Mouse (Mus musculus) neutrophil, adult 83 days (primary cell): ENCODE measurements around the gene Ccl19. TPM values are rescaled to one million over a fixed set of nuclear protein-coding genes. Genes with fewer than 3 reads are reported as not detected.

ENCODE experiments used
- total RNA-seq, 2 experiments: library from RNA; stranded (reverse); gene quantifications; one replicate each; pipeline ENCODE4 v1.2.4; 2023

The Ccl19 gene
- total RNA-seq = not detected

GRCm38 (mm10) chr4:42756477-42756876 lies at the start of gene Ccl19:
Gene Ccl19 (minus strand): TSS chr4:42756577.

GRCm38 (mm10) chr4:42773893-42774292 lies 17.5 kb upstream of the Ccl19 start, which contains the start of gene Ccl21a:
Gene Ccl21a (minus strand): TSS chr4:42773993.

GRCm38 (mm10) chr4:42735245-42735644 lies 21.1 kb downstream of the Ccl19 start, which contains the start of gene 4930578G10Rik:
Gene 4930578G10Rik (plus strand): TSS chr4:42735545.

Other genes with a start within 250 kb of the Ccl19 start
- gene Fam205a2, start 228.4 kb downstream of the Ccl19 start, total RNA-seq = not detected
- not detected for gene Gm10591, start 144.4 kb downstream of the Ccl19 start, total RNA-seq
- gene Gm2564, start 126.9 kb downstream of the Ccl19 start, total RNA-seq = not detected
- not detected for gene Ccl27b, start 101.3 kb downstream of the Ccl19 start, total RNA-seq
- not detected for gene Il11ra2, start 94.7 kb downstream of the Ccl19 start, total RNA-seq
- gene 4930578G10Rik, start 21.0 kb downstream of the Ccl19 start, total RNA-seq = not detected
- gene Ccl21a, start 17.4 kb upstream of the Ccl19 start, total RNA-seq = not detected
- not detected for gene Fam205a1, start 97.3 kb upstream of the Ccl19 start, total RNA-seq
- not detected for gene Gm12394, start 100.2 kb upstream of the Ccl19 start, total RNA-seq
- gene Fam205c, start 117.7 kb upstream of the Ccl19 start, total RNA-seq = not detected
- gene Phf24, start 160.1 kb upstream of the Ccl19 start, total RNA-seq = not detected
- 1 to 10 TPM; 4.1 to 5.1 TPM for gene Dnajb5, start 193.2 kb upstream of the Ccl19 start, total RNA-seq
- not detected for gene 1700022I11Rik, start 213.0 kb upstream of the Ccl19 start, total RNA-seq
- gene Vcp, start 243.9 kb upstream of the Ccl19 start, total RNA-seq = 100 to 1,000 TPM in 1 of 2 experiments, 10 to 100 TPM in 1; 97.1 to 107 TPM